Mouse (Mus musculus) adipocyte (in vitro differentiated cells): Measurements from ENCODE around the gene Cdca3.
"Not testable (repeated sequence)": the region's sequence is repeated elsewhere in the genome, so short reads cannot be mapped to it uniquely, and the experiment has no call there.

ENCODE experiments used
- DNase-seq: peaks from one replicate; pipeline ENCODE4 v3.0.0-alpha.2; 2016; ENCODE audit warnings: low spot score

Gene Cdca3

GRCm38 (mm10) chr6:124809052-124809774 is 20.1 kb upstream of the Cdca3 start:
- DNase-seq: peak; percentile 85

GRCm38 (mm10) chr6:124809775-124810538 is 19.4 kb upstream of the Cdca3 start:
- no peak for DNase-seq

- not testable (repeated sequence) for DNase-seq
Measured at GRCm38 (mm10) chr6:124810566-124811402, 18.6 kb upstream of the Cdca3 start.

GRCm38 (mm10) chr6:124811403-124811665 is 18.0 kb upstream of the Cdca3 start:
- no peak for DNase-seq

DNA sequence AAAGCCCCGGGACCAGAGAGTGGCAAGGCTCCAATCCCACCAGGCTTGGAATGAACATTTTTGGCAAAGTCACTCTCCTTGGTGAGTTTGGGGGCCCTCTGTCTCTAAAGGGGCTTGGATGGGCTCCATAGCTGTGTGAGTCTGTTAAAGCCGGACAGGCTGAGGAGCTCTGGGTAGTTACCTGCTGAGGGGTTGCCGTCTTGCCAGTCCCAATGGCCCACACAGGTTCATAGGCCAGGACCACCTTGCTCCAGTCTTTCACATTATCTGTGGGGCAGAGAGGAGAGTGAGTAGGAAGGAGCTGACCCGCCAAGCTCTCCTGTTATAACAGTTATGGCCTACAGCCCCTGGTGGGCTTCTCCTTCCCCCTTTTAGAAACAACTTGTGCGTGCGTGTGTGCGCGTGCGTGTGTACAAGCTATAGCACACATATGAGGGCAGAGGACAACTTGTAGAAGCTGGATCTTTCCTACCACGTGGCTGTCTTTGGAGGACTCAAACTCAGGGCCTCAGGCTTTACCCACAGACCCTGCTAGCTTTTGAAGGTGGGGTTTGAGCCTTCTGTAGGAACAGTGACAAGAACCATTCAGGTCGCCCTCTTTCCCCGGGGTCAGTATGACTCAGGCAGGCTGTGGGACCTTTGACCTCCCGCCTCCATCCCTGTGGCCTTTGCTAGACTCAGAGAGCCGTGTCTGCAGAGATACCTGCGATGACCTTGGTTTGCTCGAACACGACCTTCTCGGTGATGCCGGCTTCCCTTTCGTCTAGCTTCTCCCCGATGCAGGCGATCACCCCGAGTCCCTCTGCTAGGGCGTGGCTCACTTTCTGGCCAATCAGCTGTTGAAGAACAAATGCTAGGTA is 17.4 kb upstream of the Cdca3 start:
- DNase-seq: no peak

GRCm38 (mm10) chr6:124812848-124813247 is 16.5 kb upstream of the Cdca3 start:
- peak; percentile 66 for DNase-seq

- peak; percentile 59 for DNase-seq
Measured at GRCm38 (mm10) chr6:124813496-124813895, 15.9 kb upstream of the Cdca3 start.

DNA sequence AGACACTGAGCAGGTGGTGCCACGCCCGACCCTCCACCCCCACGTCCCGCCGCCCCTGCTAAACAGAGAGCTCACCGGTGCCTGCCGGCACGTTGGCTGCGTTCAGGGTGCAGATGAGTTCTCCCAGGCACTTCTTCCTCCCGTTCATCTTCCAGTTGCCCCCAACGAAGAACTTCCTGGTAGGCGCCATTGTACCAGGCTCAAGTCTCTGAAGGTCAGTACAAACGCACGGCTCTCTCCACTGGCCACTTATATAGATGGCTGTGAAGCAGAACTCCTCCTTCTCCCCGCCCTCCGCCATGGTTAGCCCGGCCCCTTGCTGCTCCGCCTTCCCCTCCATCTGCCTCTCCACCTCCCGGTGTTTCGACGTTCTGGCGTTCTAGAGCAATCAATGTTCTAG is 15.4 kb upstream of the Cdca3 start, which contains the start of gene Tpi1:
Gene Tpi1 (minus strand): TSS at position 364 of the 400 bp plus-strand sequence.
- DNase-seq: peak; percentile 96

GRCm38 (mm10) chr6:124814448-124814847 is 14.9 kb upstream of the Cdca3 start:
- DNase-seq: no peak

GRCm38 (mm10) chr6:124814858-124815774 is 14.2 kb upstream of the Cdca3 start:
- DNase-seq: no peak

DNA sequence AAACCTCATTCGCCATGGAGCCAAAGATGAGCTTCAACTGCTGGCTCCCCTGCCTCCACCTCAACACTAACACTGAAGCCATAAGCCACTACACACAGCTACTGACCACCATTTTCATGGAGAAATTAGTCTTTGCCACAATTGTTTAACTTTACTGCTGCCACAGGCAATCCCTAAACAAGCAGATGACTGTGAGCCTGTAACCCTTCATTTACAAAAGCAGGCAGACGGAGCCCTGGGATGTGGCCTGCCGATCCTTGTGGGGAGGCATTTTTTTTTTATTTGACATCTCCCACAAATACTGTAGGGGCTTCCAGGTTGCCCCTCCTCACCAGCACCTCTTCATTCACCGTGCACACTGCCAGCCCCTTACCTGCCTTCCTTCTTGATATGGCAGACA is 12.7 kb upstream of the Cdca3 start:
- no peak for DNase-seq

- DNase-seq: no peak
Measured at GRCm38 (mm10) chr6:124817125-124817524, 12.2 kb upstream of the Cdca3 start.

DNA sequence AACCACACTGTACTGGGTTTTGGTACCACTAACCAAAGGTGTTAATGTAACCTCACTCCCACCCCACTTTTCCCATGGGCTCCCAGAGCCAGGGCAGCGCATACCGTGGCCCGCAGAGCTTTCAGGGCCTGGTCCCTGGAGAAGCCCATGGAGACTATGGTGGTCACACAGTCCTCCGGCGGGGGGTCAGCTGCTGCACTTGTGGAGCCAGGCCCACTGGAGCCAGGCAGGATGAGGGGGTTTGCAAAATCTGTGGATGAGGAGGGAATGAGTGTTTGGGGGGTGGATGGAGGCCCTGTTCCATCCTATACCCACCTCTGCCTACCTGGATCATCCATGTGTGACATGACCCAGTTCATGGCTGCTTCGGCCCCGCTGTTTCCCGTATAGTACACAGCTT is 11.8 kb upstream of the Cdca3 start:
- DNase-seq: no peak

GRCm38 (mm10) chr6:124817971-124818370 is 11.4 kb upstream of the Cdca3 start:
- DNase-seq: no peak

DNA sequence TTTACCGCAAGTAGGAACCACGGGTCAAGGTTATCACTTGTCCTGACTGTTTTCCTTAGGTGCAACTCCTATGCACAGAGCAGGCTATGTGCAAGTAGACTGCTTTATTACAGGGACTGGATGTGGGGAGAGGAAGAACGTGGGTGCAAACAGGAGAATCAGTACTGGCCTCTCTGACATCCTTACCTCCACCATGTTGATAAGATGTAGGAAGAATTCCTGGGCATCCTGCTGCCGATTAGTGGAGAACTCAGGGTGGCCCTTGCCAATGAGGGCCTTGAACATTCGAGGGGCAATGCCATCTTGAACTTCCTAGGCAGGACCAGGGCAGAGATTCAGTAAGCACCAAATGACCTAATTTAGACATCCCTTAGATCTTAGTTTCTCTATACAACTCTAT is 8.5 kb upstream of the Cdca3 start:
- DNase-seq: no peak

GRCm38 (mm10) chr6:124822049-124822448 is 7.3 kb upstream of the Cdca3 start:
- no peak for DNase-seq

- DNase-seq: peak; percentile 87
Measured at GRCm38 (mm10) chr6:124828101-124828592, 1.2 kb upstream of the Cdca3 start.

DNA sequence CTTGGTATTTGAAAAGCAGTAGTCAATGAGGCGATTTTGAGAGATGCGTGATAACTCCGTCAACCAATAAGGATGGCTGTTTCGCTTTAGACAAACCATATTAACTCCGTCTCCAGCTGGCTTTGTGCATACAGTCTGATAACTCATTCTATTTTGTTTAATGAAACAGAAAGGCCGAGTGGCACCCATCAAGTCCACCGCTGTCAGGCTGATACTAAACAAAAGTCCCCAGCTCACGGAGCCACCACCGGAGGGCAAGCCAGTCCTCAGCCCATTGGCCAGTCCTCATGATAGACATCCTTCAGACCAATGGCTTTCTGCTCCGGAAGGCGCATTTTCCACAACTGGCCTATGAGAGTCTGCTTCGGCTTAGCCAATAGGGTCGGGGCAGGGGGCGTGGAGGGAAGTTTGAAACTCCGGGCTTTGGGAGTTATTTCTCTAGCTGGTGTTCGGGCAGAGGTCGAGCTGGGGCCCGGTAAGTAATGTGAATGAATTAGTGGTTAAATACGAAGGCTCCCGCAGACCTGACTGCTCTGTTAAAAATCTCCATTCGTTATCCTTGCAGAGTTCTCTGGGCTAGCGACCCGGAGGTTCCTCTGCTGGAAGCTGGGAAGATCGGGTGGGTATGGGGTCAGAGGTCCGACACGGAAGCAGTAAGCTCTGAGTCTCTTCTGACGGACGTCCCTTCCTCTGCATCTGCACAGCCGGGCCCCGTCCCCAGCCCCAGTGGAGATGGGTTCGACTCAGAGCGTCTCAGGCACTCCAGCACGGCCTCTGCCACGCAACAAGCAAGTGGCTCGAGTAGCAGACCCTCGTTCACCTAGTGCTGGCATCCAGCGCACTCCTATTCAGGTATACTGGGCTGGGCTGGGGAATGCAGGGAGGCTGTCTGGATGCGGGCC is 703 bp downstream of the Cdca3 start:
- peak; percentile 99 for DNase-seq

- DNase-seq: not testable (repeated sequence)
Measured at GRCm38 (mm10) chr6:124831199-124831598, 1.9 kb downstream of the Cdca3 start.
